Mouse (Mus musculus) cerebellum, adult 2 months (tissue): ENCODE measurements around the gene Slc15a4.

Source experiments
- CTCF ChIP-seq: fragments of 200-500 bp; IDR thresholded peaks from 2 replicates; pipeline ENCODE4 v1.5.1; 2011; ENCODE audit warnings: low read depth, mild to moderate bottlenecking, control low read depth, low read length, moderate library complexity, borderline replicate concordance; ENCODE audit not compliant: insufficient read depth
- POLR2A ChIP-seq: fragments of 200-500 bp; IDR thresholded peaks from 2 replicates; pipeline ENCODE4 v1.6.1; 2011; ENCODE audit warnings: low read length, control low read depth, borderline replicate concordance; ENCODE audit not compliant: insufficient read depth

GRCm38 (mm10) chr5:127567165-127567741 lies 65.4 kb downstream of the Slc15a4 start:
- TF ChIP-seq CTCF (no peak), POLR2A (no peak)
